Mouse (Mus musculus) c-Kit-positive CD71-negative TER-119-negative erythroid progenitor cells, embryonic 14.5 days (primary cell): ENCODE data around the gene Xpo4.

ENCODE experiments used
- DNase-seq: peaks from one replicate; pipeline ENCODE4 v3.0.0-alpha.2; 2013; ENCODE audit warnings: low read depth

The Xpo4 gene

DNA sequence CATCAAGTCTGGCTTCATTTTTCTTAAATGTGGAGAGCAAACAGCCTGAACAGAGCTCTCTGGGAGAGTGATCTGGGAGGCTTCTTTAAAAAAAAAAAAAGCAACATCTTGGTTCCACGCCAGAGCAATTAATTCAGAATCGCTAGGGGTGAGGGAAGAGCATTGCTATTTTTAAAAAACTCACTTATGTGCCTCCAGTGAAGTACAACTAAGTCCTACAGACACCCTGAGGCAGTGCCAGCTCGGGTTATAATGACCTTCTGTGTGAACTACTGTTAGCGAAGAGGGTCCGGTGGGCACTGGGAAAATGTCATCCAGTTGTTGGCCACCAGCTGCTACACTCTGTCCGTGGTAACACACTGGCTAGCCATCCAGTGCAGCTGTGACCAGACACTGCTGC is 129.6 kb downstream of the Xpo4 start:
- DNase-seq: no peak

DNA sequence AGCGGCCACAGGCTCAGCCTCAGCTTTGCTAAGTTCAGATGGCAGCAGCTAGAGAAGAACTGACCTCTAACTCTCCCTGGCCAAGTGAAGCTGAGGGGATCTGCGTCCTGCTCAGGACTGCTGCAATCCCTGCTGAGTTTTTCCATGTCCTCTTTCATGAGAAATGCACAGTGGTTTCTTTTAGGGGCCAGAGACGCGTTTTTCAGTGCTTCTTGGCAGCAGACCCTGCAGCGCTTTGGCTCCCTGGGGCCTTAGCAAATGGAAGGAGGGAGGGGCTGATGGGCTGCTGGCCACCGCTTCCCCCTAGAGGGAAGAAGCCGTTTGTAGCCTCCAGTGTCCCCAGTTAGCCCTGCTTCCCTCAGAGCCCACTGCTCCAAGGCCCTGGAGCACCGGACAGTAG is 130.3 kb downstream of the Xpo4 start:
- DNase-seq: no peak

DNA sequence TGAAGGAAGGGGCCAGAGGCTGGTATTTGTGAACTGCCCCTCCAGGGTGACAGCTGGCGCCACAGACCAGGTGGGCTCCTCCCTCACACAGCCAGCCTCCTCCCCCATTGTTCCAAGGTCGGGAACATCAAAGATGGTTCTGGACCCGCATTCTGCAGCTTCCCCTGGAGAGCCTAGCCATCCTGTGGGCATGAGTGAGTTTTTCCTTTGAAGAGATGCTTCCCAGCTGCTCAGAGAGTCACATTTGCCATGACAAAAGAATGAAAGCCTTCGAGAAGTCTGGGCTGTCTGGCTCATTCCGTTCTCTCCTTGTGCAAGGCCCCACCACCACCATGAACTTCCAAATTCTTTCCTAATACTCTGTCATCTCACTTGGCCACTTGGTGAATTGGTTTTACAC is 130.9 kb downstream of the Xpo4 start:
- DNase-seq: no peak

DNA sequence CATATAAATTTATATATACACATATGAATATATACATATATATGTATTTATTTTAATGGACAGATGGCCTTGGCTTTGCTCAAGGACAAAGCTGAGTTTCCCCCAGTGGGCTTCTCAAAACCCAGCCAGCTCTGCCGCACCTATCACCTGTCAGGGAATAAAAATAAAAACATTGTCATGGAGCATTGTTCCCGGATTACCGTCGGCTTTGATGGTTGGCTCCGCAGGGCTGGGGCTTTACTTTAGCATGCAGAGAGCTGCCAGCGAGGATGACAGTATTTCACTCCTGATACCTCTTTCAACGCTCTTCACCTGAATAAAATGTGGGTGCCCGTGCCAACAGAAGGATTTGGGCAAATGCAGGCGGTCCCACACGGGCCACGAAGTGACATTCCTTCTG is 131.4 kb downstream of the Xpo4 start:
- DNase-seq: no peak

DNA sequence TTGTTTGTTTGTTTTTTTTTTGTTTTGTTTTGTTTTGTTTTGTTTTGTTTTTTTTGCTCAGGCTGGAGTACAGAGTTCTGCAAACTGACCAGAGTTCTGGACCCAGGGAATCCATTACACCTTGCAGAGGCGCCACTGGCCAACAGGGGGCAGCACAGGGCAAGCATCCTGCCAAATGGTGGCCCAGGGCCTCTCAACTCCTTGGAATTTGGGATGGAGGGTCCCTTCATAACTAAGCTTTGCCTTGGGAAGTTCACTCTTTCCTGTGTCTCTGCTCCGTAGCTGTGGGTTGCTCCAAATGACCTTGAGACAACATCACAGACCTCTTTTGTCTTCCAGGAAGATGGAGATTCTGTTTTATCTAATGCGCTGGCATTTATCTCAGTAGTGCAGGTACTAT is 132.0 kb downstream of the Xpo4 start:
- DNase-seq: no peak

DNA sequence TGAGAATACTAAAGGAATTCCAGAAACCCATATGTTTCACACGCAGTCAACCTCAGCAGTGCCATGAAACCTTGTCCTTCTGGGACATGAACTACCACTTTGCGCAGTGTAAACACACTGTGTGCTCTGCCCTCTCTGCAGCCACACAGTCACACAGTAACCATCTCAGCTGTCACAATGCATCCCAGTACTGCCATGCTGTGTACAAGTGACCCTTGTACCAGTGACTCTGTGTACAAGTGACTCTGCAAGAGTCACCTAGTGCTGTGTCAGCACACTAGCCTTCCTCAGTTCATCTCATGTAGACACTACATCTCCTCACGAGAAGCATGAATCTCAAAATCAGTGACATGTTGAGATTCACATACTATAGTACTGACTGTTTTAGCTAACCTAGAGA is 132.7 kb downstream of the Xpo4 start:
- DNase-seq: no peak

DNA sequence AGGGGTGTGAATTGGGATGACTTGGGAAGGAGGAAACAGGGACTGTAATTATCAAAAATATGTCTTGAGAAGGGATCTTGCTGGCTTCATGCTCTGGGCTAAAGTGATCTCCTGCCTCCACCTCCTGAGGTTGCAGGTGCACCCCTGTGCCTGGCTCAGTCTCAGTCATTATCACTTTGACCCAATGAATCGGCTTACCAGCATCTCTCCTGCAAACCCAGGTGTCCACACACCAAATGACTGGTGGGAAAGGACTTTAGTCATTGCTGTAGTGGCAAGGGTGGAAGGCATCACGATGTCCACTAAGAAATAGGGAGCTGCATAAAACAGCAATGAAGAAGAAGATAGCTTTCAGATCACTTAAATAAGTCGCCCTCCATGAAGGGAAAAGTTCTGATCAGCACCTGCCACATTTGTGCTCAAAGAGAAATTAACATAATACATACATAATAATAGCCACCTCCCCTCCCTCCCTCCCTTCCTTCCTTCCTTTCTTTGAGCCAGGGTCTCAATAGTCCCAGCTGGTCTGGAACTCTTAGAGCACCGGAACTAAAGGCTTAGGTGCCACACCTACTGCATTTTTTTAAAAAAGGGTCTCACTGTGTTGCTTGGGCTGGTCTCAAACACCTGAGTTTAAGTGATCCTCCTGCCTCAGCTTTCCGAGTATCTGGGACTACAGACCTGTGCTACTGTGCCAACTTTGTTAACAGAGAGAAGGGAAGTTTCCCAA is 135.3 kb downstream of the Xpo4 start:
- no peak for DNase-seq

DNA sequence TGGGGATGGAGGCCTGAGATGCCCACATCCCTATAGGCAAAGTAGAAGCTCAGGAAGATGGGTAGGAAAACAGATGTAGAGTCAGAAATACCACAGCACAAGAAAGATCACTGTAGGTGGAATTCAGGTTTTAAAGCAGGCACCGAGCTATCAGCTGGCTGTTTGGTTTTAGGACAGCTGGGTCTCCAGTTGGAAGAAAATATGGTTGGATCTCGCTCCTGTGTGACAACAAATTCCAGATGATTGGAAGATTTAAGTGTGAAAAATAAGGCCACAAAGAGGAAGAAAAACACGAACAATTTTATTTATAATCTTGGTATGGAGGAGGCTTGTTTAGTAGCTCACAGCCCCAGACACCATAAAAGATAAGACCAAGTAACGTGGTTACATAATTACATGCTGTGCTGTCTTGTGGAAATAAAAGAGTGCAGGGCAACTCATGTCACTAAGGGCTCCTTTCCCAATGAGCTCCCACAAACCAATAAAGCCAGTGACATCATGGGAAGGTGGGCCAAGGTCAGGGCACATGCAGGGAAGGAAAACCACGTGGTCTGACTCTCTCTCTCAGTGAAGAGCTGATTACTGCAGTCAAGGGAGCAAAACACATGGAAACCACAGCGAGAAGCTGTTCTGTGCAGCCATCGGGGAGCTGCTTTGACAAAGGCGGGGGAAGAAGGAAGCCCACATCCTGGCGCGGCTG is 136.0 kb downstream of the Xpo4 start:
- DNase-seq: no peak

DNA sequence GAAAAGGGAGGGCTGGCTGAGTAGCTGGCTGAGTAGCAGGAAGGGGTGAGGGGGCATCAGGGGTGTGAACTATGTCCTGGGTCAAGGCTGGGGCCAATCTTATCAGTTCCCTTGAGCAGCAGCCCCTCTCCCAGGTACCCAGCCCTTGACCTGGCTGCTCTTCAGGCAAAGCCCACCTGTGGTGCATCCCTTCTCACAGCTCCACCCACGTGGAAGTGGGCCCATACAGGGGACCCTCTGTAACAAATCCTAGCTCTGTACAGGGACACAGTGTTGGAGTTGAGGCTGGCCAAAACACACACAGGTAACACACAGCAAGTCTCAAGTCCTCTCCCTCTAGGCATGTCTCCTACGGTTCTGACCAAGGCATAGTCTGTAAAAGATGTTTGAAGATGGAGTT is 137.6 kb downstream of the Xpo4 start:
- no peak for DNase-seq
